Mouse (Mus musculus) kidney, adult 2 months (tissue): ENCODE measurements at regions not wholly inside any gene's neighbourhood (a gene's known extent, or its start where the extent isn't known, plus 50 kb on each side); places are given as distances from the start of the nearest gene placed in this dataset.
"Not testable (repeated sequence)": the region's sequence is repeated elsewhere in the genome, so short reads cannot be mapped to it uniquely, and the experiment has no call there.

Experiments used
- DNase-seq: peaks from one replicate; pipeline ENCODE4 v3.0.0; 2021
- H3K27ac ChIP-seq: fragments of 200-500 bp; 2 replicates; pipeline ENCODE4 v1.5.1; 2012; ENCODE audit warnings: low read depth, low read length, control low read depth, inconsistent platforms; ENCODE audit not compliant: insufficient read depth
- H3K27me3 ChIP-seq: fragments of 200-500 bp; replicated peaks from 2 replicates; pipeline ENCODE4 v1.6.1; 2012; ENCODE audit warnings: mild to moderate bottlenecking, moderate library complexity, low read length, inconsistent platforms; ENCODE audit not compliant: control insufficient read depth, insufficient read depth
- H3K36me3 ChIP-seq: fragments of 200-500 bp; 2 replicates; pipeline ENCODE4 v1.6.1; 2012; ENCODE audit warnings: mild to moderate bottlenecking, moderate library complexity, low read length, inconsistent platforms; ENCODE audit not compliant: control insufficient read depth, insufficient read depth
- H3K4me1 ChIP-seq: fragments of 200-500 bp; 2 replicates; pipeline ENCODE4 v1.6.1; 2011; ENCODE audit warnings: low read length; ENCODE audit not compliant: control insufficient read depth, insufficient read depth
- H3K4me3 ChIP-seq: fragments of 200-500 bp; 2 replicates; pipeline ENCODE4 v1.5.1; 2011; ENCODE audit warnings: mild to moderate bottlenecking, low read depth, low read length, control low read depth; ENCODE audit not compliant: insufficient read depth
- CTCF ChIP-seq: fragments of 200-500 bp; conservative IDR thresholded peaks from 2 replicates; pipeline ENCODE4 v1.5.1; 2011; ENCODE audit warnings: low read depth, mild to moderate bottlenecking, control low read depth, low read length, moderate library complexity, mixed read lengths; ENCODE audit not compliant: insufficient read depth, insufficient read length
- POLR2A ChIP-seq: fragments of 200-500 bp; IDR thresholded peaks from one replicate; pipeline ENCODE4 v1.6.1; 2011; ENCODE audit warnings: low read depth, low read length, control low read depth
- WGBS: fragments of 180-500 bp; shearing (Covaris S2); methylation state at CpG from one replicate; pipeline ENCODE4 v1.1.7; 2018; 5-methylcytosine and 5-hydroxymethylcytosine counted together

GRCm38 (mm10) chr1:124416762-124417161 lies 371.4 kb upstream of the Dpp10 start:
- 67% methylated on average over 4 of the region's 4 CpGs for WGBS
- DNase-seq: no peak
- Histone ChIP-seq H3K4me3 (no peak overlapping the region), H3K27ac (no peak overlapping the region), H3K27me3 (no peaks in the 10 kb centered on the region), H3K36me3 (no peaks in the 10 kb centered on the region), H3K4me1 (no peaks in the 10 kb centered on the region)
- TF ChIP-seq POLR2A (no peak), CTCF (no peak)

GRCm38 (mm10) chr1:124410236-124410635 lies 364.9 kb upstream of the Dpp10 start:
- no peak overlapping the region for H3K4me3 ChIP-seq
- no peaks in the 10 kb centered on the region for H3K36me3 ChIP-seq
- H3K27ac ChIP-seq: no peak overlapping the region
- H3K4me1 ChIP-seq: no peaks in the 10 kb centered on the region
- WGBS: 48% methylated on average over 2 of the region's 2 CpGs
- DNase-seq: no peak
- no peaks in the 10 kb centered on the region for H3K27me3 ChIP-seq
- TF ChIP-seq CTCF: no peak
- no peak for TF ChIP-seq POLR2A

GRCm38 (mm10) chr1:124409781-124410180 lies 364.4 kb upstream of the Dpp10 start:
- Histone ChIP-seq H3K27me3 (no peaks in the 10 kb centered on the region), H3K27ac (no peak overlapping the region), H3K36me3 (no peaks in the 10 kb centered on the region), H3K4me3 (no peak overlapping the region), H3K4me1 (no peaks in the 10 kb centered on the region)
- 75% methylated on average over 3 of the region's 3 CpGs for WGBS
- TF ChIP-seq CTCF (no peak), POLR2A (no peak)
- DNase-seq: no peak

GRCm38 (mm10) chr1:124369604-124370003 lies 324.2 kb upstream of the Dpp10 start:
- Histone ChIP-seq H3K4me3 (no peak overlapping the region), H3K36me3 (no peaks in the 10 kb centered on the region), H3K27me3 (no peaks in the 10 kb centered on the region), H3K27ac (no peak overlapping the region), H3K4me1 (no peaks in the 10 kb centered on the region)
- no peak for DNase-seq
- WGBS: 53% methylated on average over 4 of the region's 4 CpGs
- no peak for TF ChIP-seq POLR2A

GRCm38 (mm10) chr1:124348491-124348890 lies 303.1 kb upstream of the Dpp10 start:
- WGBS: 32% methylated on average over 1 of the region's 1 CpGs
- not testable (repeated sequence) for H3K4me1 ChIP-seq, H3K4me3 ChIP-seq, H3K36me3 ChIP-seq, H3K27ac ChIP-seq, H3K27me3 ChIP-seq
- peak; percentile 82 for DNase-seq

GRCm38 (mm10) chr1:124339444-124339843 lies 294.1 kb upstream of the Dpp10 start:
- TF ChIP-seq POLR2A: no peak
- TF ChIP-seq CTCF: no peak
- H3K4me1 ChIP-seq: no peaks in the 10 kb centered on the region
- WGBS: 62% methylated on average over 2 of the region's 2 CpGs

GRCm38 (mm10) chr1:124338648-124339047 lies 293.3 kb upstream of the Dpp10 start:
- H3K36me3 ChIP-seq: no peaks in the 10 kb centered on the region
- no peak for DNase-seq
- no peak overlapping the region for H3K27ac ChIP-seq
- no peak overlapping the region for H3K4me3 ChIP-seq
- no peaks in the 10 kb centered on the region for H3K4me1 ChIP-seq
- TF ChIP-seq POLR2A: no peak
- TF ChIP-seq CTCF: no peak
- H3K27me3 ChIP-seq: no peaks in the 10 kb centered on the region

More at GRCm38 (mm10) chr1:124339444-124339843, 294.1 kb upstream of the Dpp10 start:
- H3K4me3 ChIP-seq: no peak overlapping the region
- no peaks in the 10 kb centered on the region for H3K27me3 ChIP-seq
- H3K36me3 ChIP-seq: no peaks in the 10 kb centered on the region
- no peak overlapping the region for H3K27ac ChIP-seq
- no peak for DNase-seq

- Histone ChIP-seq H3K27me3 (no peaks in the 10 kb centered on the region), H3K27ac (no peak overlapping the region), H3K4me1 (no peaks in the 10 kb centered on the region), H3K4me3 (no peak overlapping the region), H3K36me3 (no peaks in the 10 kb centered on the region)
- WGBS: 76% methylated on average over 3 of the region's 3 CpGs
- no peak for DNase-seq
- no peak for TF ChIP-seq POLR2A
- TF ChIP-seq CTCF: no peak
Observed at GRCm38 (mm10) chr1:124332294-124332693, 286.9 kb upstream of the Dpp10 start.
